Mouse (Mus musculus) ovary, postnatal 14 days (tissue): Measurements from ENCODE around the gene Gm17018.
A peak's percentile ranks its signal among the peaks of the same experiment; 100 is the strongest.

Experiments used
- DNase-seq: peaks from one replicate; pipeline ENCODE4 v3.0.0; 2022; ENCODE audit warnings: low spot score

The Gm17018 gene

GRCm38 (mm10) chr19:45549128-45549915, 11.1 kb upstream of the Gm17018 start:
- no peak for DNase-seq

GRCm38 (mm10) chr19:45549948-45550347, 10.5 kb upstream of the Gm17018 start:
- no peak for DNase-seq

- no peak for DNase-seq
Observed at GRCm38 (mm10) chr19:45552187-45552586, 8.2 kb upstream of the Gm17018 start.

GRCm38 (mm10) chr19:45554136-45554535, 6.3 kb upstream of the Gm17018 start:
- DNase-seq: no peak

- DNase-seq: no peak
Observed at GRCm38 (mm10) chr19:45565925-45566715, 5.7 kb downstream of the Gm17018 start.

- DNase-seq: no peak
Observed at GRCm38 (mm10) chr19:45567367-45567766, 7.0 kb downstream of the Gm17018 start.

GRCm38 (mm10) chr19:45573033-45573432, 12.6 kb downstream of the Gm17018 start:
- DNase-seq: no peak

- DNase-seq: peak; percentile 61
Observed at GRCm38 (mm10) chr19:45573861-45574267, 13.4 kb downstream of the Gm17018 start.

- no peak for DNase-seq
Observed at GRCm38 (mm10) chr19:45574339-45574898, 14.0 kb downstream of the Gm17018 start.

- DNase-seq: no peak
Observed at GRCm38 (mm10) chr19:45574941-45575631, 14.7 kb downstream of the Gm17018 start.

- no peak for DNase-seq
Observed at GRCm38 (mm10) chr19:45575632-45576001, 15.2 kb downstream of the Gm17018 start.

GRCm38 (mm10) chr19:45577141-45577750, 16.8 kb downstream of the Gm17018 start:
- DNase-seq: no peak

- DNase-seq: no peak
Observed at GRCm38 (mm10) chr19:45578976-45579375, 18.6 kb downstream of the Gm17018 start.

- no peak for DNase-seq
Observed at GRCm38 (mm10) chr19:45579416-45579815, 19.0 kb downstream of the Gm17018 start.

GRCm38 (mm10) chr19:45580235-45580634, 19.8 kb downstream of the Gm17018 start:
- no peak for DNase-seq

GRCm38 (mm10) chr19:45581257-45581656, 20.8 kb downstream of the Gm17018 start:
- peak; percentile 33 for DNase-seq

GRCm38 (mm10) chr19:45582161-45582560, 21.7 kb downstream of the Gm17018 start:
- DNase-seq: no peak

GRCm38 (mm10) chr19:45583136-45583535, 22.7 kb downstream of the Gm17018 start:
- no peak for DNase-seq

- no peak for DNase-seq
Observed at GRCm38 (mm10) chr19:45584856-45585620, 24.6 kb downstream of the Gm17018 start.

- no peak for DNase-seq
Observed at GRCm38 (mm10) chr19:45586850-45587249, 26.4 kb downstream of the Gm17018 start.
